Mouse (Mus musculus) right cerebral cortex, postnatal 36 days (tissue): ENCODE results near the gene Gm39115.
"Not testable (repeated sequence)": the region's sequence is repeated elsewhere in the genome, so short reads cannot be mapped to it uniquely, and the experiment has no call there.

ENCODE experiments used
- DNase-seq, 2 experiments: peaks; one replicate each; pipeline ENCODE4 v3.0.0; 2022; ENCODE audit warnings: low spot score in 2 of 2, mixed read lengths in 1 of 2

Gene Gm39115

DNA sequence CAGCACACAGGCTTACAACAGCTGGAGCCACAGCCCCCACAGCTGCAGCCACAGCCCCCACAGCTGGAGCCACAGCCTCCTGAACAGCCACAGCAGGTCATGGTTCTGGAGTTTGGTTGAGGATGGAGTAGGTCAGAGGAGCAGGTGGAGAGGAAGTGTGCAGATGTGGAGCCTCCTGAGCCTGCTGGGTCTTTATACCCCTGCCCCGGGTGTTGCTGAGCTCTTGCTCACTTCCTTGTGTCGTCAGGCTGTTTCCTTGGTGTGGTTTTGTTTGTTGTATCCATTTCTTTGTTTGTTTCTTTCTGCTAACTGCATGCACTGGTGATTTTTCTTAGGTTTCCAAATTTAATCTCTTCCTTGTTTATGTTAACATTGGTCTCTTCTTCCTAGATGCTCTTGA, at the start of gene Gm39115:
Gene Gm39115, minus strand, starts transcription at position 101 of the 400 bp plus-strand sequence.
- not testable (repeated sequence) for DNase-seq

GRCm38 (mm10) chr7:142181021-142181420, 45.2 kb upstream of the Gm39115 start:
- DNase-seq, result no peak

GRCm38 (mm10) chr7:142178685-142179084, 42.9 kb upstream of the Gm39115 start:
- DNase-seq, result peak in 1 of 2 experiments; percentile 4

DNA sequence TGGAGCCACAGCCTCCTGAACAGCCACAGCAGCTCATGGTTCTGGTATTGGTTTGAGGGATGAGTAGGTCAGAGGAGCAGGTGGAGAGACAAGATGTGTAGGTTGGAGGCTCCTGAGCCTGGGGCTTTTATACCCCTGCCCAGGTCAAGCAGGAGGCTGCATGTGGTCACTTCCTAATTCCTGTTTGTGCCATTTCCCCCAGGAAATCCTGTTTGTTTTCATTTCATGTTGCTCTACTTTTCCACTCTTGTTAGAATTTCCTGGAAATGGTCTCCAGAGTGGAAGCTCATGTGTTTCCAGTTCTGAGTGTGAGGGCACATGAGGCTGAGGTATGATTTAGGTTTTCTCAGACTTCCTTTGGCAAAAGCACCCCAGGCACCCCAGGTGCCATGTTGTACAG, 40.1 kb upstream of the Gm39115 start, which contains the start of gene Krtap5-2:
Gene Krtap5-2, minus strand, starts transcription at position 101 of the 400 bp plus-strand sequence.
- not testable (repeated sequence) for DNase-seq

GRCm38 (mm10) chr7:142169836-142170235, 34.0 kb upstream of the Gm39115 start:
- DNase-seq, result no peak

GRCm38 (mm10) chr7:142165639-142166038, 29.8 kb upstream of the Gm39115 start, which contains the start of gene Gm4553:
Gene Gm4553, minus strand, starts transcription at chr7:142165739.
- DNase-seq, result not testable (repeated sequence)

GRCm38 (mm10) chr7:142159366-142159765, 23.5 kb upstream of the Gm39115 start:
- DNase-seq, result no peak

- not testable (repeated sequence) for DNase-seq
These were observed 21.2 kb upstream of the Gm39115 start, which contains the start of gene Gm29735 for GRCm38 (mm10) chr7:142157013-142157412. Gene Gm29735, minus strand, starts transcription at chr7:142157113.

DNA sequence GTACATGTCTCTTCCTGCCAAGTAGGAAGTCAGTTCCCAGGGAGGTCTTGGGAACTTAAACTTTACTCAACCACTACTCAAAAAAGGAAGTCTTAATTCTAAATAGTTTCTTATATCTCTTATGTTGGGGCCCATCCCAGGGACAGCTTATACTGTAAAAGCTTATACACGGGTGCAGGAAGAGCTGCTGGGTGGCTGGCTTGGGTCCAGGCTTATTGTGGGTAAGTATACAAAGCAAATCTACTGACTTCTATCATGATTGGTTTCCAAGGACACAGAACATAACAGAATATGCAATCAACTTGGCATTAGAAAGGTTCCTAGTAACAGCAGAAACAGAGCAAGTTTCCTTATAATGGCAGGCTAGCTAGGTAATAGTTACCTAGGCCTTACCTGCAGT, 19.5 kb upstream of the Gm39115 start:
- DNase-seq, result no peak

- DNase-seq, result no peak
These were observed 16.4 kb upstream of the Gm39115 start for GRCm38 (mm10) chr7:142152191-142152590.

DNA sequence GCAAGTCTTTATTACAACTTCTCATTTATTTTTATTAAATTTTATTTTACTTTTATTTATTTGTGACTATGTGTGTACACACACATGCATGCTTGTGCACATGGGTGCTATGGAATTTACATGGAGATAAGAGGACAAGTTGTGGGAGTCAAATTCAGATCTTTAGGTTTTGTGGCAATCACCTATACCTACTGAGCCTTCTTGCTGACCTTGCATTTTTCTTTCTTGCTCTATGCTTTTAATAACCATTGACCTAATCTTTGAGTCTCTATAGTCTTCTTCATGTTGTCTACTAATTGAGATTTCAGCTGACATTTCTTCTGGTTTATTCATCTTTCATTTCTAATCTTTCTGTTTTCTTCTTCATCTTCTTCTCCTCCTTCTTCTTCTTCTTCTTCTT, 12.8 kb upstream of the Gm39115 start:
- DNase-seq, result no peak

DNA sequence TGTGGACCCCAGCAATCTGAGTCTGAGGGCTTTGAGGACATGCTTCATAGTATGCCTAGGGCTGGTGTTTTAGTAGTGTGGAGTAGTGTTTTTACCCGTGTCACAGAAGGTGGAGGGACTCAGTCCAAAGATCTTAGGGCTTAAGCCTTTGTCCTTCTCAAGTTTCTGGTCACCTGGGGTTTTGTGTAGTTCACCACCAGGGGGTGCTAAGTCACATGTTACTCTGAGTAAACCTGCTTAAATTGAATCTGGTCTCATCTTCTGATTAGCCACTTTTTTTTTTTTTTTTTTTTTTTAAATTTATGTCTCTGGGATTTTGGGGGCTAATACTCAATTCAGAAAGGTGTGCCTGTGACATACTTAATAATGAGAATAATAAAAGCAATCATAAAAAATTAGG, 10.2 kb upstream of the Gm39115 start:
- peak in 1 of 2 experiments; percentile 10 for DNase-seq

GRCm38 (mm10) chr7:142145413-142145940, 9.6 kb upstream of the Gm39115 start:
- peak in 1 of 2 experiments; percentile 14 for DNase-seq

DNA sequence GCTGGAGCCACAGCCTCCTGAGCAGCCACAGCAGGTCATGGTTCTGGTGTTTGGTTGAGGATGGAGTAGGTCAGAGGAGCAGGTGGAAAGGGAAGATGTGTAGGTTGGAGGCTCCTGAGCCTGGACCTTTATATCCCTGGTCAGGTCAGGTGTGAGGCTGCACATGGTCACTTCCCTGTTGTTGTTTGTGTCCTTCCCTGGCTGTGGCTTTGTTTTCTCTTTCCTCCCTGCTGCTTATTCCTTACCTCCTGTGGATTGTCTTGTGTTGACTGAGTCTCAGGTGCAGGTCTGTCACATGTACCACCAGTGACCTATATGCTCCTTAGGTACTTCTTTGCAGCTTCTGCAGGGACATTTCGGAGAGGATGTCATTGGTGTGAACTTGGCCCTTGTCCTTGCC, 8.7 kb upstream of the Gm39115 start, which contains the start of gene Gm45337:
Gene Gm45337, minus strand, starts transcription at position 101 of the 400 bp plus-strand sequence.
- no peak for DNase-seq

DNA sequence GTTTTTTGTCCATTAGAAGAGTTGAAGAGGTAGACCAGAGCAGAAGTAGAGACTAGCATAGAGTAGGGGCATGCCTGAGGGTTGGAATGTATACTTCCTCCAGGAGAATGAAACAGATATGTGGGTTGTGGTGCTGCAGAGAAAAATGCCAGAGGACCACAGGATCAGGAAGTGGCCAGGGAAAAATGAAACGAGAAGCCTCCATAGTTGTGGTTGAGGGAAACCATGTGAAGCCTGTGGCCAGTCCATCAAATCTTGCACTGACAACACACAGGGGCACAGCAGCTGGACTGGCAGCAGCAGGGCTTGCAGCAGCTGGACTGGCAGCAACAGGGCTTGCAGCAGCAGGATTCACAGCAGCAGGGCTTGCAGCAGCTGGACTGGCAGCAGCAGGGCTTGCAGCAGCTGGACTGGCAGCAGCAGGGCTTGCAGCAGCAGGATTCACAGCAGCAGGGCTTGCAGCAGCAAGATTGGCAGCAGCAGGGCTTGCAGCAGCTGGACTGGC, 7.7 kb upstream of the Gm39115 start:
- DNase-seq, result not testable (repeated sequence)

- no peak for DNase-seq
These were observed 4.9 kb upstream of the Gm39115 start for GRCm38 (mm10) chr7:142140696-142141095.

- no peak for DNase-seq
These were observed 1.4 kb downstream of the Gm39115 start for GRCm38 (mm10) chr7:142134206-142134995.

- DNase-seq, result no peak
These were observed 7.0 kb downstream of the Gm39115 start for GRCm38 (mm10) chr7:142128843-142129242.

DNA sequence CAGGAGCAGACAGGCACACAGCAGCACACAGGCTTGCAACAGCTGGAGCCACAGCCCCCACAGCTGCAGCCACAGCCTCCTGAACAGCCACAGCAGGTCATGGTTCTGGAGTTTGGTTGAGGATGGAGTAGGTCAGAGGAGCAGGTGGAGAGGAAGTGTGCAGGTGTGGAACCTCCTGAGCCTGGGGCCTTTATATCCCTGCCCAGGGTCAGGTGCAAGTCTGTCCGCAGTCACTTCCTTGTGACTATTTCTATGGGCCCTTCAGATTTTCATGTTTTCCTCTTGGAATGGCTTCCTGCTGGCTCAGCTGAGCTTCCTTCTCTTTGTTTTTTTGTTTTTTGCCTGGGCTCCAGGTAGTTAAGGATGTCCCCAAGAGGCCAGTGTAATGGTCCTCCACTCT, 15.2 kb downstream of the Gm39115 start, which contains the start of gene Gm45618:
Gene Gm45618, minus strand, starts transcription at position 101 of the 400 bp plus-strand sequence.
- not testable (repeated sequence) for DNase-seq

GRCm38 (mm10) chr7:142119632-142120031, 16.2 kb downstream of the Gm39115 start:
- no peak for DNase-seq

DNA sequence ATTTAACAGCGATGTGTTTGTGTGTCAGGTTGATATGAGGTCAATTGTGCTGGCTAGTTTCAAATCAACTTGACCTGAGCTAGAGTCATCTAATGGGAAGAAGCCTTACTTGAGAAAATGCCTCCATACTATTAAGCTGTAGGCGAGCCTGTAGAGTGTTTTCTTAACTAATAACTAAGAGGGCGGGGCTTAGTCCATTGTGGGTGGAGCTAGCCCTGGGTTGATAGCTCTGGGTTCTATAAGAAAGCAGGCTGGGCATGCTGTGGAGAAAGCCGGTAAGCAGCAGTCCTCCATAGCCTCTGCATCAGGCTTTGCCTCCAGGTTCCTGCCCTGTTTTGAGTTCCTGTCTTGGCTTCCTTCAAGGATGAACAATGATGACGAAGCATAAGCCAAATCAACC, 31.1 kb downstream of the Gm39115 start:
- DNase-seq, result no peak

DNA sequence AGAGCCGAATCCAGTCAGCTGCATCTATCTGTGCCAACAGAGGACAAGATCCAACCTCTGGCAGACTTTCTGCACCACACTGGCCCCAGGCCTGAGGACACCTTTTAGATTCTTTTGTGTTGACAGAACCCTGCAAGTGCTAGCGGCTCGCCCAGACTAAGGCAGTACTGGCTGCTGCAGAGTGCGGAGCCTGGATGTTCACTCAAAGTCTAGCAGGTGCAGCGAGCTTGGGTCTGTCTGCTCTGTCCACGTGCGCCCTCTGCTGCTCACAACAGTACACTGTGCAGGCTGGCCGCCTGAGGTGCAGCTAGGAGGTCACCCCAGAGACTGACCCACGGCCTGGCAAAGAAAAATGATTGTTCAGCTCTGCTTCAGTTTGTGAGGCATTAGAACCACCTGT, 38.1 kb downstream of the Gm39115 start:
- peak; percentile 75 to 79 for DNase-seq

GRCm38 (mm10) chr7:142096701-142097100, 39.1 kb downstream of the Gm39115 start:
- DNase-seq, result no peak
